In genomic region chr10:59997591-59997990, GRCm38 (mm10) we compare ENCODE assay signal across 1 mouse cellular context.
TF ChIP-seq lines count a peak whose summit lies in the region.

No protein-coding gene starts in this region.

TF ChIP-seq in CH12.LX, 34 proteins besides CTCF, POLR2A, EP300 and RAD21 (continued from another document):
- no peak for TF ChIP-seq SIN3A (IDR thresholded peaks at IDR 0.05; ENCODE audit: low read length)
